ENCODE assay signal across 8 mouse cellular contexts in genomic region chr17:25843636-25844395, GRCm38 (mm10). TPM values are rescaled to one million over a fixed set of nuclear protein-coding genes. Genes with fewer than 3 reads are reported as not detected.
DNase-seq lines count a peak whose midpoint lies in the region; ATAC-seq lines count a peak whose summit lies in the region.

No protein-coding gene starts in this region.

- peak; percentile 55 for DNase-seq in adrenal gland, adult 2 months
- DNase-seq in adrenal gland, adult 18-20 months (ENCODE audit: low spot score in 2 of 2), result no peak
- DNase-seq in neural tube, embryonic 11.5 days (ENCODE audit: low spot score), result no peak
- no peak for DNase-seq in neural tube, embryonic 10.5 days (ENCODE audit: extremely low spot score, low spot score)
- DNase-seq in B cell, adult 2 months, result no peak
- no peak for DNase-seq in gastrocnemius, postnatal 10 days

- peak overlapping the region; percentile 60 for H3K27ac ChIP-seq in neural tube, embryonic 11.5 days (ENCODE audit: low read depth, low read length)
- H3K27ac ChIP-seq in hindbrain, embryonic 15.5 days (replicated peaks), result peak overlapping the region; percentile 69
- H3K27ac ChIP-seq in macrophage, result 0 out of 2 replicates have a peak overlapping the region, but pooled peaks have one; percentile 2

- peak overlapping the region; percentile 81 for H3K9ac ChIP-seq in neural tube, embryonic 11.5 days (ENCODE audit: low read length)
- peak overlapping the region; percentile 71 for H3K9ac ChIP-seq in hindbrain, embryonic 15.5 days

- H3K9me3 ChIP-seq in neural tube, embryonic 11.5 days (ENCODE audit: control insufficient read depth, low read length), result no peaks in the 10 kb centered on the region
- H3K9me3 ChIP-seq in hindbrain, embryonic 15.5 days, result no peaks in the 10 kb centered on the region

- 4% methylated on average over 38 of the region's 38 CpGs for WGBS in neural tube, embryonic 11.5 days
- 3% methylated on average over 37 of the region's 38 CpGs for WGBS in hindbrain, embryonic 15.5 days
- WGBS in macrophage (ENCODE audit: missing documents), result 3% methylated on average over 38 of the region's 38 CpGs

- ATAC-seq in neural tube, embryonic 11.5 days (ENCODE audit: insufficient read depth, low FRiP score, low TSS enrichment), result peak; percentile 11; the same call in 1 of the 2 replicates
- peak; percentile 52 for ATAC-seq in hindbrain, embryonic 15.5 days (ENCODE audit: low FRiP score, low read depth)

- H3K4me3 ChIP-seq in neural tube, embryonic 11.5 days (ENCODE audit: low read depth, low read length), result peak overlapping the region; percentile 93
- H3K4me3 ChIP-seq in hindbrain, embryonic 15.5 days, result peak overlapping the region; percentile 95
- H3K4me3 ChIP-seq in macrophage (ENCODE audit: inconsistent target), result peak overlapping the region; percentile 68

- H3K79me2 ChIP-seq in macrophage (ENCODE audit: inconsistent target), result peaks cover 10% of the 10 kb centered on the region; the same call in 1 of the 2 replicates

- peaks cover 23% of the 10 kb centered on the region for H3K36me3 ChIP-seq in neural tube, embryonic 11.5 days (ENCODE audit: control insufficient read depth, insufficient read depth, low read length)
- H3K36me3 ChIP-seq in hindbrain, embryonic 15.5 days, result peaks cover 46% of the 10 kb centered on the region
- H3K36me3 ChIP-seq in macrophage (ENCODE audit: inconsistent target), result peaks cover 37% of the 10 kb centered on the region

- peak overlapping the region; percentile 89 for H3K4me2 ChIP-seq in neural tube, embryonic 11.5 days (ENCODE audit: low read depth)
- peak overlapping the region; percentile 93 for H3K4me2 ChIP-seq in hindbrain, embryonic 15.5 days

- peaks cover 8% of the 10 kb centered on the region; the same call in 1 of the 2 replicates for H3K4me1 ChIP-seq in neural tube, embryonic 11.5 days (ENCODE audit: control insufficient read depth, insufficient read depth, low read length)
- peaks cover 19% of the 10 kb centered on the region for H3K4me1 ChIP-seq in hindbrain, embryonic 15.5 days (replicated peaks)

- H3K27me3 ChIP-seq in neural tube, embryonic 11.5 days (ENCODE audit: control insufficient read depth, insufficient read depth, low read length), result no peaks in the 10 kb centered on the region
- H3K27me3 ChIP-seq in hindbrain, embryonic 15.5 days, result no peaks in the 10 kb centered on the region

RNA-seq across cellular contexts. Expression of gene Rhot2, which starts 0.8 kb away (rescaled TPM):
- total RNA-seq in adrenal gland, adult 2 months (2021), result 100 to 1,000 TPM; 107 to 127 TPM
- 180 and 193 TPM in 2 replicates for polyA plus RNA-seq in adrenal gland, adult 2 months (2012; rRNA removed)
- 100 to 1,000 TPM; 110 TPM for total RNA-seq in adrenal gland, adult 18-20 months (2021)
- polyA plus RNA-seq in neural tube, embryonic 11.5 days (2014; fragmentation: Nextera tagmentation; extraction: Ambion mirVana), result 8.6 and 10.5 TPM in 2 replicates
- polyA plus RNA-seq in hindbrain, embryonic 15.5 days (2015; fragmentation: Nextera tagmentation; extraction: Ambion mirVana), result 15.1 and 16.6 TPM in 2 replicates
- total RNA-seq in macrophage (2018; cell fraction: chromatin; rRNA removed), result 100 to 1,000 TPM in 9 of 26 experiments, 10 to 100 TPM in 17; 24.0 to 173 (median 88.4) TPM
- 10 to 100 TPM; 15.1 to 29.3 (median 23.7) TPM for total RNA-seq in macrophage (2018; cell fraction: cytosol; rRNA removed)
- total RNA-seq in macrophage (2018; cell fraction: nucleus; rRNA removed), result 10 to 100 TPM; 17.7 to 98.0 (median 46.0) TPM
- polyA plus RNA-seq in macrophage (2018), result 20.6 to 24.8 TPM (median 22.4 TPM) in 3 replicates
- total RNA-seq in gastrocnemius, postnatal 10 days (2021), result 10 to 100 TPM; 36.8 TPM

RNA-seq across cellular contexts. Expression of gene Gm20683, which starts 2.3 kb away (rescaled TPM):
- total RNA-seq in adrenal gland, adult 2 months (2021), result 10 to 100 TPM; 14.0 to 16.3 TPM
- polyA plus RNA-seq in adrenal gland, adult 2 months (2012; rRNA removed), result 192 and 239 TPM in 2 replicates
- total RNA-seq in adrenal gland, adult 18-20 months (2021), result 10 to 100 TPM in 1 of 2 experiments, 1 to 10 TPM in 1; 9.3 to 13.1 TPM
- polyA plus RNA-seq in neural tube, embryonic 11.5 days (2014; fragmentation: Nextera tagmentation; extraction: Ambion mirVana), result 1.2 and 2.9 TPM in 2 replicates
- 13.8 and 14.0 TPM in 2 replicates for polyA plus RNA-seq in hindbrain, embryonic 15.5 days (2015; fragmentation: Nextera tagmentation; extraction: Ambion mirVana)
- 10 to 100 TPM in 5 of 26 experiments, 1 to 10 TPM in 20, under 1 TPM in 1; 0.62 to 15.8 (median 6.3) TPM for total RNA-seq in macrophage (2018; cell fraction: chromatin; rRNA removed)
- total RNA-seq in macrophage (2018; cell fraction: cytosol; rRNA removed), result under 1 TPM in 21 of 26 experiments, not detected in 5; 0.03 to 0.96 (median 0.28) TPM
- 1 to 10 TPM; 1.1 to 9.6 (median 3.3) TPM for total RNA-seq in macrophage (2018; cell fraction: nucleus; rRNA removed)
- polyA plus RNA-seq in macrophage (2018), result 0.09 to 1.1 TPM (median 0.43 TPM) in 3 replicates
- total RNA-seq in gastrocnemius, postnatal 10 days (2021), result 1 to 10 TPM; 5.8 to 7.3 TPM

RNA-seq across cellular contexts. Expression of gene Rhbdl1, which starts 6.7 kb away (rescaled TPM):
- 10 to 100 TPM in 1 of 2 experiments, 1 to 10 TPM in 1; 9.8 to 47.1 TPM for total RNA-seq in adrenal gland, adult 2 months (2021)
- polyA plus RNA-seq in adrenal gland, adult 2 months (2012; rRNA removed), result 88.1 and 142 TPM in 2 replicates
- total RNA-seq in adrenal gland, adult 18-20 months (2021), result 10 to 100 TPM; 13.6 to 18.4 TPM
- 4.3 and 4.4 TPM in 2 replicates for polyA plus RNA-seq in neural tube, embryonic 11.5 days (2014; fragmentation: Nextera tagmentation; extraction: Ambion mirVana)
- polyA plus RNA-seq in hindbrain, embryonic 15.5 days (2015; fragmentation: Nextera tagmentation; extraction: Ambion mirVana), result 51.9 and 56.8 TPM in 2 replicates
- 1 to 10 TPM in 25 of 26 experiments, not detected in 1; 1.1 to 9.6 (median 4.7) TPM for total RNA-seq in macrophage (2018; cell fraction: chromatin; rRNA removed)
- under 1 TPM in 15 of 26 experiments, not detected in 11; 0.09 to 0.36 (median 0.17) TPM for total RNA-seq in macrophage (2018; cell fraction: cytosol; rRNA removed)
- total RNA-seq in macrophage (2018; cell fraction: nucleus; rRNA removed), result 1 to 10 TPM in 22 of 26 experiments, under 1 TPM in 3, not detected in 1; 0.65 to 7.6 (median 2.8) TPM
- polyA plus RNA-seq in macrophage (2018), result 0.16 to 0.97 TPM in 2 of 3 replicates, not detected in the other
- 10 to 100 TPM in 1 of 2 experiments, 1 to 10 TPM in 1; 9.8 to 10.9 TPM for total RNA-seq in gastrocnemius, postnatal 10 days (2021)

RNA-seq across cellular contexts. Expression of gene Stub1, which starts 10.6 kb away (rescaled TPM):
- total RNA-seq in adrenal gland, adult 2 months (2021), result 100 to 1,000 TPM; 149 to 184 TPM
- 224 and 236 TPM in 2 replicates for polyA plus RNA-seq in adrenal gland, adult 2 months (2012; rRNA removed)
- total RNA-seq in adrenal gland, adult 18-20 months (2021), result 100 to 1,000 TPM; 142 to 175 TPM
- polyA plus RNA-seq in neural tube, embryonic 11.5 days (2014; fragmentation: Nextera tagmentation; extraction: Ambion mirVana), result 327 and 334 TPM in 2 replicates
- 358 and 382 TPM in 2 replicates for polyA plus RNA-seq in hindbrain, embryonic 15.5 days (2015; fragmentation: Nextera tagmentation; extraction: Ambion mirVana)
- 100 to 1,000 TPM in 8 of 26 experiments, 10 to 100 TPM in 18; 45.5 to 135 (median 79.3) TPM for total RNA-seq in macrophage (2018; cell fraction: chromatin; rRNA removed)
- 100 to 1,000 TPM in 2 of 26 experiments, 10 to 100 TPM in 24; 54.9 to 108 (median 75.5) TPM for total RNA-seq in macrophage (2018; cell fraction: cytosol; rRNA removed)
- 100 to 1,000 TPM in 7 of 26 experiments, 10 to 100 TPM in 19; 52.1 to 180 (median 83.0) TPM for total RNA-seq in macrophage (2018; cell fraction: nucleus; rRNA removed)
- 74.2 to 109 TPM (median 78.5 TPM) in 3 replicates for polyA plus RNA-seq in macrophage (2018)
- 10 to 100 TPM; 95.7 to 99.9 TPM for total RNA-seq in gastrocnemius, postnatal 10 days (2021)

RNA-seq across cellular contexts. Expression of gene Jmjd8, which starts 15.1 kb away (rescaled TPM):
- 100 to 1,000 TPM in 1 of 2 experiments, 10 to 100 TPM in 1; 99.4 to 111 TPM for total RNA-seq in adrenal gland, adult 2 months (2021)
- 99.1 and 121 TPM in 2 replicates for polyA plus RNA-seq in adrenal gland, adult 2 months (2012; rRNA removed)
- 100 to 1,000 TPM in 1 of 2 experiments, 10 to 100 TPM in 1; 89.7 to 107 TPM for total RNA-seq in adrenal gland, adult 18-20 months (2021)
- 52.1 and 55.6 TPM in 2 replicates for polyA plus RNA-seq in neural tube, embryonic 11.5 days (2014; fragmentation: Nextera tagmentation; extraction: Ambion mirVana)
- polyA plus RNA-seq in hindbrain, embryonic 15.5 days (2015; fragmentation: Nextera tagmentation; extraction: Ambion mirVana), result 51.1 and 55.0 TPM in 2 replicates
- total RNA-seq in macrophage (2018; cell fraction: chromatin; rRNA removed), result 10 to 100 TPM in 12 of 26 experiments, 1 to 10 TPM in 14; 1.8 to 31.3 (median 9.4) TPM
- total RNA-seq in macrophage (2018; cell fraction: cytosol; rRNA removed), result 10 to 100 TPM; 11.9 to 18.8 (median 14.4) TPM
- total RNA-seq in macrophage (2018; cell fraction: nucleus; rRNA removed), result 10 to 100 TPM in 20 of 26 experiments, 1 to 10 TPM in 6; 3.6 to 28.7 (median 13.0) TPM
- 15.2 to 28.3 TPM (median 18.9 TPM) in 3 replicates for polyA plus RNA-seq in macrophage (2018)
- total RNA-seq in gastrocnemius, postnatal 10 days (2021), result 10 to 100 TPM; 22.1 to 25.8 TPM

Comparison
In these comparisons a context has a peak if more than half of its experiments do, and no peak if none do; other contexts are left out.
1. H3K27ac ChIP-seq: peak in every context shown above with its lines; median percentile 69 in hindbrain, embryonic 15.5 days; 60 in neural tube, embryonic 11.5 days; 2 in macrophage.
2. RNA of gene Gm20683, which starts 2.3 kb away (polyA plus RNA-seq): 192 to 239 TPM in adrenal gland, adult 2 months; 13.8 to 14.0 TPM in hindbrain, embryonic 15.5 days, 1.2 to 2.9 TPM in neural tube, embryonic 11.5 days and 0.09 to 1.1 TPM in macrophage; every median in the first group is over 10 times any median in the second.
3. Peak in every context shown above with its lines, with median percentiles within 50 percentile points of each other: H3K4me3 ChIP-seq.